Mouse (Mus musculus) adrenal gland, adult 8-10 months (tissue): ENCODE data around the gene Sh3bp5. TPM values are rescaled to one million over a fixed set of nuclear protein-coding genes. Genes with fewer than 3 reads are reported as not detected.
A peak's percentile ranks its signal among the peaks of the same experiment; 100 is the strongest.

Experiments used
- DNase-seq: peaks from one replicate; pipeline ENCODE4 v3.0.0; 2022
- total RNA-seq, 4 experiments: library from RNA; stranded (reverse); gene quantifications; 2 replicates each; pipeline ENCODE4 v1.2.4; 2022

The Sh3bp5 gene
- total RNA-seq, 4 experiments from 2014 or later = 112 to 172 (median 115) TPM

DNA sequence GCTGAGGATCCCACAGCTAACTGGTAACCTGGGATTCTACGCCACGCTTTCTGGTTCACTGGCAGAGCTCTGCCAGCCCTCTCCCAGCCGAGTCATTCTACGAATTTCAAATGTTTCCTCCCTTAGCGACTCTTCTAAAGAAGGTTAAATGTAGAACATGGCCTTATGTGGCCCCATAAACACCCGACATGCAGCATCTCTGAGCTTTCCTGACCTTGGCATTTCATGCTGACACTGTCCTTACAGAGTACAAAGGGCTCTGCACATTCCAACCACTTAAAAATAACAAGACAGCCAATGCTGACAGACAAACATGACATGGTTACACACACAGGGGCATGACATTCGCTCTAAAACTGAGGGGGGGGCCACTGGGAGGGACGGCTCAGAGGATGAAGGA, 27.2 kb downstream of the Sh3bp5 start:
- no peak for DNase-seq

- no peak for DNase-seq
These were observed 27.8 kb downstream of the Sh3bp5 start for GRCm38 (mm10) chr14:31407911-31408604.

DNA sequence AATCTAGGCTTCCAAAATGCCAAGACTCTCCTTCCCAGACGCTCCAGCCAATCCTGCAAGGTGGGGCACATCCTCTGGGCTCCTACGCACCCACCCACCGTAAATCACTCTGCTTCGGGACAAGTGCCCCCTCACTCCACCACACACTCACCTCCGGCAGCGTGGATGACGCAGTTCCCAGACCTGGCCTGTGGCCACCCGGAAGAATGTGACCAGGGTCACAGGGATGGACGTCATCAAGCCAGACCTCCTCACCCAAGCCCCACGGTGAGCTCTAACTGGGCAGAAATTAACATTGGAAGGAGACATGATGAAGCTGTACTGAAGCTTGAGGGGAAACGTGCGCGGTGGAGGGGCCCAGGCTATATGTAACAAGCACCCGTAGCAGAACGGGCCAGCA, 28.7 kb downstream of the Sh3bp5 start:
- peak; percentile 83 for DNase-seq

- DNase-seq = no peak
These were observed 29.6 kb downstream of the Sh3bp5 start for GRCm38 (mm10) chr14:31406154-31406810.

DNA sequence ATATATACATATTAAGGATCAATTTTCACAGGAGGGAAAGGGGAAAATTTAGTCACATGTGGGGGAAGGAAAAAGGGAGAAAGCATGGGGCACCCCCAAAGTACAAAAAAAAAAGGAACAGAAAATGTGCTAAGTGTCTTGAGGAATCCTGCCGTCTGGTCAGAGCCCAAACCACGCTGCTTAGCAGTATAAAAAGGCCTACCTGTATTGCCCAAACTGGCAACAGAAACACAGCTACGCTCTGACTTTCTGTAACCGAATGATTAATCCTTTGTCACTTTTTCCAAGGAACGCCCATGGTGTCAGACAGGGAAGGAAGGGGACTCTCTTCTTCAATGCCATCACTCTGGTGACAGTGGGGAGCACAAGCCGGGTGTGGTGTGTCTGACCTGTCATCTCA, 30.2 kb downstream of the Sh3bp5 start:
- DNase-seq = no peak

- DNase-seq = no peak
These were observed 31.2 kb downstream of the Sh3bp5 start for GRCm38 (mm10) chr14:31404663-31405062.

DNA sequence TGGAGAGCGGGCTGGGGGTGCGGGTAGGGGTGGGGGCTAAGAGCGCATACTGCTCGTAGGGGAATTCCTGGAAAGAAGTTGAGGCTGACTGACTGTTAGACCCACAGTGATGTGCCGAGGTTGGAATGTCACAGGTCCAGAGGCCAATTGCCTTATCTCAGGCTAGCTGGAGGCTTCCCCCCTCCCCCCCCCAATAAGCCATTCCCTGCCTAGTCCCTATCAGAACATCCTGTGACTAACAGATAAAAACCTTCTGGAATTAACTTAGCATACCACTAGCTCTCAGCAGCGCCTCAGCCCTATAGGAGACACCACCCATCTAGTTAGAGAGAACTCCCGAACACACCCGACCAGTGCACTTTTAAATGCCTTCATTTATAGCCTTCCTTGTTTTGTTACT, 31.9 kb downstream of the Sh3bp5 start:
- DNase-seq = no peak

GRCm38 (mm10) chr14:31403556-31403955, 32.3 kb downstream of the Sh3bp5 start:
- DNase-seq = no peak

GRCm38 (mm10) chr14:31402693-31403092, 33.2 kb downstream of the Sh3bp5 start:
- DNase-seq = no peak

DNA sequence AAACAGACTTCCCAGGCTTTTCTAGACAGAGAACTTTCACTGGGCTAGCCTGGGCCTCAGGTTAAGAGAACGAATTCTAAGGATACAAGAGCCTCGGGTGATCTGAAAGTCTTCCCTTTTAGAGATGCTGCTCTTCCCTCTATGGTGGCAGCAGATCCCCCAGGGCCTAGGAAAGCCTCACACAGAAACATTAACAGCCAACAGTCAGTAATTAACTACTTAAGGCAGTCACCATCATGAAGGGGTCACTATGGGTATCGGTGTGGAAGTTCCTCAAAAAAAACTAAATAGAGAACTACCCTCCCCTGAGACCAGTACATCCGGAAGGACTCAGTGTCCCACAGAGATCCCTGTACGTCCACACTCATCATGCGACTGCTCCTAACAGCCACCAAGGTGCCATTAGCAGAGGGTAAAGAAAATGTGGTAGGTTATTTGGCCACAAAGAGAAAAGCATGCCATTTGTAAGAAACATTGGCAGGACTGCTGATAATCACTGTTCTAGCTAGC, 33.9 kb downstream of the Sh3bp5 start:
- no peak for DNase-seq

GRCm38 (mm10) chr14:31400896-31401295, 35.0 kb downstream of the Sh3bp5 start:
- no peak for DNase-seq

GRCm38 (mm10) chr14:31400246-31400645, 35.6 kb downstream of the Sh3bp5 start:
- peak; percentile 86 for DNase-seq

DNA sequence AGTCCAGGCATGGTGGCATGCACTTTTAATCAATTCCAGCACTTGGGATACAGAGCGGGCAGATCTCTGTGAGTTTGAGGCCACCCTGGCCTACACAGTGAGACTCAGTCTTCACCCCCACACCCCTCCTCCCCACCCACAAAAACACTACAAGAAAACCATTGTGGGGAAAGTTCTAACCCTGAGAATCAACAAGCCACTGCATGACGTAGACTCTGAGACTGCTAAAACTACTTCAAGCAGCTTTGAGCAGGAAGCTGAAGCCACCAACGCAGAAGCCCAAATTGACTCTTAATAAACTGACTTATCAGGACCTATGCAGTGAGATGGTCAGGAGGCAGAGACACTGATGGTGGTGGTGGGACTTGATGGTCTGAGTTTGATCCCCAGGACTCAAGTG, 36.6 kb downstream of the Sh3bp5 start:
- DNase-seq = no peak

DNA sequence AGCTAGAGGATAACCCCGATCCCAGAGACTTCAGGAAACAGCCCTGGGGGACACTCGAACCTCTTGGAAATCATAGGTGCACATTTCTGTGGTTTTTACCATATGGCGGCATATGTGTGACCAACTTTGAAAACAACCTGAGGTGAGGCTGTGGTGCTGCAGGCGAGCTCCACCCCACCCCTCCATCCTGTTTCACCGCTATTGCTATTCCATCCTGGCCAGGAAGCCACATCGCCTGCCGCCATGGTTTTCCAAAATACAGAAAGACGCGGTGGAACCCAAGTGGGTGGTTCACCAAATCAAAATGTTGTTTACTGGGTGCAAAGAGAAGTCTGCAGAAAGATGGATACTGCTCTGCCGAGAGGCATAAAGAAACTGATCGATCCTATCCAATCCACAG, 37.1 kb downstream of the Sh3bp5 start:
- no peak for DNase-seq

DNA sequence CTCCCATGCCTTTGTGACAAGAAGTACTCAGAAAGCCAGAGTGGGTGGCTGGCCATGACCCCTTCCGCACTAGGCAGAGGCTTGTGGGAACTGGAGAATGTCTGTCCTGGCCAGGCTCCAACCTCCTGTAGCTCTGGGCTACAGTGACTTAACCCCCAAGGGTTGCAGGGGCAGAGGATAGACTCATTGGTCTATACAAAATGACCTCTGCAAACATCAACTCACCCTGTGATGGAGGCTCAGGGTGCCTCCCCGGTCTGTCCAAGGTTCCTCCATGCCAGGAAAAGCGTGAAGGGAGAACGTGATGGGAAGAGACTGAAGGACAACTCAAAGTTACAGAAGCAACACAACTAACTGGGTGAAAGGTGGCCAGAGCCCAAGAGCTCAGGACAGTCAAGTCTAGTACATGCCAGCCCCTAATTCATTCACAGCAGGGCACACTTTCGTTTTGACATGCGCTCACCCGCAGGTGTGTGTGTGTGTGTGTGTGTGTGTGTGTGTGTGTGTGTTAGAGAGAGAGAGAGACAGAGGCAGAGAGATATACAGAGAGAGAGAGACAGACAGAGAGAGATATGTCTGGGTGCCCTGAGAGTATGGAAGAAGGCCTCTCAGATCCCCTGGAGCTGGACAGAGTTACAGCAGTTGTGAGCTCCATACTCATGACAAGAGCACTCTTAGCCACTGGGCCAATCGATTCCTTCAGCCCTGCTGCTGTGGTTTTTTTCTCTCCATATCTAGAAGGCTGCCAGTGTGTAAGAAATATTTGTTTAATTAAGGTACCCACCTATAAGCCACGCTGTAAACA, 37.9 kb downstream of the Sh3bp5 start:
- peak; percentile 72 for DNase-seq

DNA sequence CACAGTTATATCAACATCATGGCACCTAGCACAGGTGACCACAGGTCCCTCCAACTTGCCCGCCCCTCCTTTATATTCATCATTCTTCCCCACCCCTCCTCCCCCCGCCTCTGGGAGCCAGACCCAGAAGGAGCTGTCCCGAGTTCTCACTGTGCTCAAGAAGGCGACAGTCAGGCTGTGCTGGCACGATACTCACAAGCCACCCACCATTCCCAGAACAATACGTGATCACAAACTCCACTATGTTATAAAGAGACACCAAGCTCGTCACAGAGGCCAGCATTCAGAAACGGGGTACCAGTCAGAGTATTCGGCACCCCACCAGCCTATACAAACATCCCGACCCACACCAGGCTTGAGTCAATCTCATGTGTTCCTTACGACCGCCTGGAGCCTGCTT, 38.5 kb downstream of the Sh3bp5 start:
- DNase-seq = no peak

- no peak for DNase-seq
These were observed 39.5 kb downstream of the Sh3bp5 start for GRCm38 (mm10) chr14:31396428-31396827.

GRCm38 (mm10) chr14:31395629-31396199, 40.2 kb downstream of the Sh3bp5 start:
- no peak for DNase-seq

DNA sequence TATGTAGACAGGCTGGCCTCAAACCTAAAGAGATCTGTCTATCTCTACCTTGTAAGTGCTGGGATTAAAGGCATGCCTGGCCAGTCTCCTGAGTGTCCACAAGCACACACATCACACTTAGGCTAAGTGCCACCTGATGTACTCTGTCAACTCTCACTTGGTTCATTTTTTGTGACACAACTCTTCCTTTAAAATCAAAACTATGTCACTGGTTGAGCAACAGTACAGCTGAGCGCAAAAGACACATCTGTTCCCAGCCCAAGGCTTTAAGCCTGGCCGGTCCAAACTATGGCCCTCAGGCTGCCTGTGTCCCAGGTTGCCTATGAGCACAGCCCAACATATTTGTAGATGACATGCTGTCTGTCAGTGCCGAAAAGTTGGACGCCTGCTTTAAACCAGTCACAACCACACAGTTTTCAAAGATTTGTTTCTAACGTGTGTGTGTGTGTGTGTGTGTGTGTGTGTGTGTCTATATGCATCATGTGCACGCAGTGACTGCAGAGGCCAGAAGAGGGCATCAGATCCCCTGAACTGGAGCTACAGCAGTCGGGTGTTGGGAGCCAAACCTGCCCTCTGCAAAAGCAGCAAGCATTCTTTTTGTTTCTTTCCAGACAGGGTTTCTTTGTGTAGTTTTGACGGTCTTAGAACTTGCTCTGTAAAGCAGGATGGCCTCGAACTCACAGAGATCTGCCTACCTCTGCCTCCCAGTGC, 40.9 kb downstream of the Sh3bp5 start:
- no peak for DNase-seq

DNA sequence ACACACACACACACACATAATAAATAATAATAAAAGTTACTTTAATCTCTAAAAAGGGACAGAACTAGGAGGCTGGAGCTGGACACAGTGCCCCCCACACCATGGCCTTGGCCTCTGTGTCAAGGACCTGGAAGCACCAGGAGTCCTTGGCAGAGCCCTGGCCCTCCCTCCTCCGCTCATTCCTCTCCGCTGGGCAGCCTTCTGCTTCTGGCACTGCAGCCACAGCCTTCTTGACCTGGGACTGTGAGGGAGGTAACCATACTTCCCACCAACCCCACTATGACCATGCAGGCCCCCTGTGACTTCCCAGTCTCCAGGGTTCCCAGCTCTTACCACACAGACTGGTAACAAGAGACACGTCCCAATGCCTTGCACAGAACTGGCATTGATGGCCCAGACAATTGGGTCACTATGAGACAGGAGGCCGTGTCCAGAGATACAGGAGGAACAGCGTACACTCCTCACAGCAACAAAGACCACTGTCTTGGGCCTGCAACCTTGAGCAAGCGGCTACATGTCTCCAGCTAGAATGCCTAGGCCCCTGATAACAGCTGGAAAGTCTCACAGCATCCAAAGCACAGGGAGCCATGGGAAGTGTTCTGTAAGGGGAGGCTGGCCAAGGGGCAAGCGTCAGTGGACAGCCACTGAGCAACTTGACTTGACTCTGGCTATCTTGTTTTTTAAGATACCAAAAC, 41.8 kb downstream of the Sh3bp5 start:
- no peak for DNase-seq

GRCm38 (mm10) chr14:31393546-31393890, 42.4 kb downstream of the Sh3bp5 start:
- DNase-seq = no peak
